Mouse (Mus musculus): ENCODE results near the gene Tubg1. TPM values are rescaled to one million over a fixed set of nuclear protein-coding genes. Genes with fewer than 3 reads are reported as not detected.

Tubg1 gene
- polyA plus RNA-seq (2012; rRNA removed) = 12.8 and 14.3 TPM in 2 replicates

DNA sequence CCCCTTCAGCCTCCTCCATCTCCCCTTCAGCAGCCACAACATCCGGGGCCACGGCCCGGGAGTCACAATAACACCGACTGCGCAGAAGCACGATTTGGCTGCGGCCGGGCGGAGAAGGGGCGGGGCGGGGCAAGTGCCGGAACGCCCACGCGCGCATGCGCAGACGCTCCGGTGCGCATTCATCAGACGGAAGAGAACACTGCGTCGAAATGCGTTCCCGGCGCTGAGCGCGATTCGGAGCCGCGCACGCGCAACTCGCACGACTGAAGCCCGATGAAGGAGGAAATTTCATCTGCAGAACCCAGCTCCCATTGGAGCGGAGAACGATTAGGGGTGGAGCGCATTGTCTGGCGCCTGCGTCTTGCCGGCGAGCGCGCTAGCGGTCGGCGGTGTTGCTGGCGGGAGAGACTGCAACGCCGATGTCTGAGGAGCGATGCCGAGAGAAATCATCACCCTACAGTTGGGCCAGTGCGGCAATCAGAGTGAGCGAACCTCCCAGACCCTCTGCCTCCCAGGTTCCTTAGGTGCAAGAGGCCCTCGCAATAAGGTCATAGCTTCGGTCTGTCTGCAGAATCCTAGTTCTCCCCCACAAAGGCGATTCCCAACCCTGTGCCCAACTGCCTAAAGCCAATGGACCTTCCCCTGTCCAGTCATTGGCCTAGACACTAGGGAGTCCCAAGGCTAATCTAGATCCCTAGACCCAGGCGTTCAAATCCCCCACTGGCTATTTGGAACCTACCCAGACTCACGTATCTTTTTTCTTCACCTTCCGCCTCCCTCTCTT, at the start of gene Tubg1, which contains the start of gene Retreg3:
Gene Tubg1 (plus strand): TSS at position 178 of the 784 bp plus-strand sequence.
Gene Retreg3 (minus strand): TSS at position 133 of the 784 bp plus-strand sequence.

GRCm38 (mm10) chr11:101078121-101078520, 41.6 kb upstream of the Tubg1 start, which contains the start of gene Hsd17b1:
Hsd17b1 (plus strand) TSS chr11:101078411.

GRCm38 (mm10) chr11:101082208-101083082, 37.3 kb upstream of the Tubg1 start, which contains the start of gene Coasy:
Coasy (plus strand) TSS chr11:101082565.

DNA sequence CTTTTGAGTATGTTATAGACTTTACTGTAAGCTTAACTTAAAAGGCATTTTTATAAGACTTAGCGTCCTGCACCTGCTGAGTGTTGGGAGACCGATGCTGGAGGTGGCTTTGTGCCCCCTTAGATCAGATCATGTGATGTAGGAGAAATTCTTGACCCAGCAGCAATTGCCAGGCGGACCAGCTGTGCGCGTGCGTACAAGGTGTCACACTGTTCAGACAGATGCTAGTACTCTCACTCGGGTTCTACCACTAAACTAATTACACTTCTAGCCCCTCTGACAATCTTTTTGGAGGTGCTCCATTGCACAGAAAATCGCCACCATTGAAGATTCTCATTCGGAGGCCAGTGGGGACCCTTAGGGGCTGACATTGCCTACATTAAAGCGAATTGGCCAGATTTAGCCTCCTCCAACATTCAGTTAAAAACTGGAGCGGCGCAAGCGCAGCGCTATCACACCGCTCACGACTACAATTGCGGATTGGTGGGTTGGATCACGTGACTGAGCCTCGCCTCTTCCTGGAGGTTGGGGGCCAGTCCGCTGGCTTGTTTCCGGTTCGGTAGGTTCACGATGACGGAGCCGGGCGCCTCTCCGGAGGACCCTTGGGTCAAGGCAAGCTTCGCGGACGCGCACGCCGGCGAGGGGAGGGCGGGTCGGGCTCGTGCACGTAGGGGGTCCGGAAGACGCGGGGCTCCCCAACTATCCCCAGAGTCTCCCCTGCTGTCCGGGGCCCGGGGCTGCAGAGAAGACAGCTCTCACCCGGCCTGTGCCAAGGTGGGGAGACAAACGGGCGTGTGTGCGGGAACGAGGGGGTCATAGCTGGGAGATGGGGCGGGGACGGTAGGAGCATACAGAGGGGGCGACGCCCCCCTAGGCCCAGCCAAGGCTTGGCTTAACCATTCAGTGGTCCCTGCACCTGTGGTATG, 32.7 kb upstream of the Tubg1 start, which contains the start of gene Mlx:
Gene Mlx (plus strand): TSS at position 522 of the 926 bp plus-strand sequence.

GRCm38 (mm10) chr11:101095314-101096024, 24.3 kb upstream of the Tubg1 start, which contains the start of gene Psmc3ip:
Psmc3ip (minus strand) TSS chr11:101095436.

GRCm38 (mm10) chr11:101155728-101156371, 36.1 kb downstream of the Tubg1 start, which contains the start of gene Tubg2:
Tubg2 (plus strand) TSS chr11:101155907.

DNA sequence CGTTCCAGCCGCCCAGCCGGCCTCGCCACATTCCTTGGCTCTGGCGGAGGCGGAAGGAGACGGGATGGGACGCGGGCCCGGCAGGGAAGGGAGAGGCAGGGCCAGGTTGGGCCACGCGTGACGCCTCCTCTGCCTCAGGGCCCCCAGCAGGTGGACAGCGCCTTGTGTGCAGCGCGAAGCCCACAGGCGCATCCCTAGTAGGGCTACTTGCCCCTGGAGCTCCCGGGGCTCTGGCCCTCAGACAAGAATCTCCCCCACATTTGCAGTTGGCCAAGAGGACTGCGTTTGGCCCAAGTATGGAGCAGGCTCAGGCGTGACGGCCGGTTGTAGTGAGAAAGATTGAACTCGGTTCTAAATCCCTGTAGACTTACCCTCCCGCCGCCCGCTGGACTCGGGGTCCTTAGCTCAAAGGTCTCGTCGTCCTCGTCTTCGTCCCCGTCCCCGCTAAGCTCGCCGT, 50.6 kb downstream of the Tubg1 start, which contains the start of gene Cntnap1:
Gene Cntnap1 (plus strand): TSS at position 170 of the 457 bp plus-strand sequence.

GRCm38 (mm10) chr11:101170811-101171610, 51.3 kb downstream of the Tubg1 start, which contains the start of gene Plekhh3:
Plekhh3 (minus strand) TSS chr11:101171351.

DNA sequence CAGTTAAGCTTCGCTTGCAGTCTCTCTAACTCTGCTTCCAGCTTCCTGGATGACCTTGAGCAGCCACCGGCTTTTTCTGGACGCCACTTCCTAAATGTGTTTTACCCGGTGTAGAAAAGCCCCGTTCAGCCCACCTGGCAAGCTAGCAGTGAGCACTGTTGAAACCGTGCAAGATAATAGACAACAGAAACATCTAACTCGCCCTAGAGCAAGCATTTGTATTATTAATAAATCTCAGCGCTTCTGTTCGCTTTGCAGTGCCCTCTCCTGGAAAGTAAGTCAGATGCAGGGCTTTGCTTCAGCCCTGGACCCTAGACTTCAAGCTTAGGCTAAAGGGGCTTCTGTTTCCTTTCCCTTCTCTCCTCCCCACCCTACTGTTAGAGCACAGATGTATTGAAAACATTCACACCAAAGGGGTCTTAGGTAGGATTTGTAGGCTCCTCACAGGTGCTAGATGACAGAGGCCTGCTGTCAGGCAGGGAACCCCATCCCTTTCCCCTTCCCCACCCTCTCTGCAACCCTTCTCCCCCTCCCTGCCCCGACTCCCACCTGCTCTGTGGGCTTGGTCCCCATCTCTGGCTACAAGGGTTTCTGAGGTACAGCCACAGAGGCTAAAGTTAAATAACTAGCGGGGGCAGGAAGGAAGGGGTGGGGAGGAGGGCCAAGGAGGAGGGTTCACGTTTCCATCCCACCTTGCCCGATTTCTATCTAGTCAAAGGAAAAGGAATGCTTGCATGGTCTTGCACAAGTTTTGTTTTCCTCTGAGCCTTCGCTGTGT, 55.3 kb downstream of the Tubg1 start, which contains the start of gene Ccr10:
Gene Ccr10 (minus strand): TSS at position 593 of the 778 bp plus-strand sequence.

Other genes with a start within 250 kb of the Tubg1 start
- gene Stat3, start 180.4 kb upstream of the Tubg1 start, polyA plus RNA-seq (2012; rRNA removed) = 81.1 and 88.3 TPM in 2 replicates
- 113 and 115 TPM in 2 replicates for gene Cavin1, start 149.1 kb upstream of the Tubg1 start, polyA plus RNA-seq (2012; rRNA removed)
- 55.1 and 69.7 TPM in 2 replicates for gene Atp6v0a1, start 110.5 kb upstream of the Tubg1 start, polyA plus RNA-seq (2012; rRNA removed)
- 43.0 and 43.7 TPM in 2 replicates for gene Naglu, start 49.9 kb upstream of the Tubg1 start, polyA plus RNA-seq (2012; rRNA removed)
- gene Hsd17b1, start 41.5 kb upstream of the Tubg1 start, polyA plus RNA-seq (2012; rRNA removed) = 0.41 and 0.91 TPM in 2 replicates
- 47.4 and 55.8 TPM in 2 replicates for gene Coasy, start 37.4 kb upstream of the Tubg1 start, polyA plus RNA-seq (2012; rRNA removed)
- 80.5 and 109 TPM in 2 replicates for gene Mlx, start 32.7 kb upstream of the Tubg1 start, polyA plus RNA-seq (2012; rRNA removed)
- gene Psmc3ip, start 24.5 kb upstream of the Tubg1 start, polyA plus RNA-seq (2012; rRNA removed) = 1.1 and 1.2 TPM in 2 replicates
- gene Retreg3, start within 50 bp of the Tubg1 start, polyA plus RNA-seq (2012; rRNA removed) = 67.8 and 73.7 TPM in 2 replicates
- 3.8 and 4.6 TPM in 2 replicates for gene Tubg2, start 36.0 kb downstream of the Tubg1 start, polyA plus RNA-seq (2012; rRNA removed)
- 8.2 and 8.3 TPM in 2 replicates for gene Cntnap1, start 50.6 kb downstream of the Tubg1 start, polyA plus RNA-seq (2012; rRNA removed)
- 47.1 and 53.0 TPM in 2 replicates for gene Plekhh3, start 51.4 kb downstream of the Tubg1 start, polyA plus RNA-seq (2012; rRNA removed)
- 8.8 and 15.4 TPM in 2 replicates for gene Ccr10, start 55.5 kb downstream of the Tubg1 start, polyA plus RNA-seq (2012; rRNA removed)
- gene Ezh1, start 106.5 kb downstream of the Tubg1 start, polyA plus RNA-seq (2012; rRNA removed) = 32.4 and 34.9 TPM in 2 replicates
- gene Ramp2, start 126.1 kb downstream of the Tubg1 start, polyA plus RNA-seq (2012; rRNA removed) = 35.2 and 41.7 TPM in 2 replicates
- 115 and 129 TPM in 2 replicates for gene Vps25, start 133.8 kb downstream of the Tubg1 start, polyA plus RNA-seq (2012; rRNA removed)
- 22.2 and 23.9 TPM in 2 replicates for gene Wnk4, start 140.6 kb downstream of the Tubg1 start, polyA plus RNA-seq (2012; rRNA removed)
- 0.54 and 0.91 TPM in 2 replicates for gene Cntd1, start 159.1 kb downstream of the Tubg1 start, polyA plus RNA-seq (2012; rRNA removed)
- gene Coa3, start 159.2 kb downstream of the Tubg1 start, polyA plus RNA-seq (2012; rRNA removed) = 727 and 839 TPM in 2 replicates
- gene Becn1, start 182.3 kb downstream of the Tubg1 start, polyA plus RNA-seq (2012; rRNA removed) = 101 and 135 TPM in 2 replicates
- gene Psme3, start 196.3 kb downstream of the Tubg1 start, polyA plus RNA-seq (2012; rRNA removed) = 31.2 and 34.3 TPM in 2 replicates
- 5.0 and 5.5 TPM in 2 replicates for gene Aoc2, start 205.1 kb downstream of the Tubg1 start, polyA plus RNA-seq (2012; rRNA removed)
- 22.5 and 22.8 TPM in 2 replicates for gene Aoc3, start 210.7 kb downstream of the Tubg1 start, polyA plus RNA-seq (2012; rRNA removed)
- not detected in 2 replicates for gene G6pc, start 247.6 kb downstream of the Tubg1 start, polyA plus RNA-seq (2012; rRNA removed)

Data from colon, adult 2 months (tissue).